Mouse (Mus musculus): ENCODE data around the gene Phka1. TPM values are rescaled to one million over a fixed set of nuclear protein-coding genes. Genes with fewer than 3 reads are reported as not detected.

Phka1 gene
- polyA plus RNA-seq, 2 experiments, result 9.7 to 14.2 TPM

GRCm38 (mm10) chrX:102571186-102571585 lies 72.9 kb downstream of the Phka1 start:
- H3K9me3 ChIP-seq (ENCODE audit: control insufficient read depth, low read length), result no peaks in the 10 kb centered on the region
- 38% methylated on average over 1 of the region's 1 CpGs for WGBS
- no peaks in the 10 kb centered on the region for H3K4me1 ChIP-seq (ENCODE audit: control insufficient read depth, insufficient read depth, low read length)
- H3K4me2 ChIP-seq (replicated peaks; ENCODE audit: low read depth, low read length, severe bottlenecking), result no peak overlapping the region
- DNase-seq (ENCODE audit: low spot score) (no peak), ATAC-seq (ENCODE audit: low FRiP score, low read depth) (no peak)
- no peaks in the 10 kb centered on the region for H3K36me3 ChIP-seq (ENCODE audit: control insufficient read depth, insufficient read depth, low read length)
- no peak for TF ChIP-seq POLR2A (IDR thresholded peaks at IDR 0.05; ENCODE audit: borderline replicate concordance, extremely low read depth, insufficient read depth, insufficient read length)
- H3K27ac ChIP-seq (replicated peaks; ENCODE audit: low read depth, low read length), result no peak overlapping the region
- no peak overlapping the region for H3K9ac ChIP-seq (ENCODE audit: low read depth, low read length, severe bottlenecking)
- no peaks in the 10 kb centered on the region for H3K27me3 ChIP-seq (ENCODE audit: control insufficient read depth, insufficient read depth, low read length)
- H3K4me3 ChIP-seq (replicated peaks; ENCODE audit: low read length), result no peak overlapping the region

- no peaks in the 10 kb centered on the region for H3K9me3 ChIP-seq (ENCODE audit: control insufficient read depth, low read length)
- no peak overlapping the region for H3K9ac ChIP-seq (ENCODE audit: low read depth, low read length, severe bottlenecking)
- no peaks in the 10 kb centered on the region for H3K4me1 ChIP-seq (ENCODE audit: control insufficient read depth, insufficient read depth, low read length)
- no peak overlapping the region for H3K27ac ChIP-seq (replicated peaks; ENCODE audit: low read depth, low read length)
- no peak overlapping the region for H3K4me3 ChIP-seq (replicated peaks; ENCODE audit: low read length)
- ATAC-seq (ENCODE audit: low FRiP score, low read depth), result no peak
- H3K27me3 ChIP-seq (ENCODE audit: control insufficient read depth, insufficient read depth, low read length), result no peaks in the 10 kb centered on the region
- WGBS, result 88% methylated on average over 7 of the region's 7 CpGs
- TF ChIP-seq POLR2A (IDR thresholded peaks at IDR 0.05; ENCODE audit: borderline replicate concordance, extremely low read depth, insufficient read depth, insufficient read length), result no peak
- no peak for DNase-seq (ENCODE audit: low spot score)
- peaks cover 11% of the 10 kb centered on the region for H3K36me3 ChIP-seq (ENCODE audit: control insufficient read depth, insufficient read depth, low read length)
- H3K4me2 ChIP-seq (replicated peaks; ENCODE audit: low read depth, low read length, severe bottlenecking), result no peak overlapping the region
These were observed 87.1 kb downstream of the Phka1 start for GRCm38 (mm10) chrX:102556906-102557305.

GRCm38 (mm10) chrX:102509205-102509604 lies 134.8 kb downstream of the Phka1 start:
- no peak for ATAC-seq (ENCODE audit: low FRiP score, low read depth)
- no peaks in the 10 kb centered on the region for H3K9me3 ChIP-seq (ENCODE audit: control insufficient read depth, low read length)
- H3K36me3 ChIP-seq (ENCODE audit: control insufficient read depth, insufficient read depth, low read length), result no peaks in the 10 kb centered on the region
- H3K9ac ChIP-seq (ENCODE audit: low read depth, low read length, severe bottlenecking), result no peak overlapping the region
- no peaks in the 10 kb centered on the region for H3K4me1 ChIP-seq (ENCODE audit: control insufficient read depth, insufficient read depth, low read length)
- WGBS, result 51% methylated on average over 4 of the region's 4 CpGs
- no peak overlapping the region for H3K4me2 ChIP-seq (replicated peaks; ENCODE audit: low read depth, low read length, severe bottlenecking)
- no peak for DNase-seq (ENCODE audit: low spot score)
- no peak for TF ChIP-seq POLR2A (IDR thresholded peaks at IDR 0.05; ENCODE audit: borderline replicate concordance, extremely low read depth, insufficient read depth, insufficient read length)
- H3K27ac ChIP-seq (replicated peaks; ENCODE audit: low read depth, low read length), result no peak overlapping the region
- H3K27me3 ChIP-seq (ENCODE audit: control insufficient read depth, insufficient read depth, low read length), result no peaks in the 10 kb centered on the region
- no peak overlapping the region for H3K4me3 ChIP-seq (replicated peaks; ENCODE audit: low read length)

- DNase-seq (ENCODE audit: low spot score) (peak; percentile 49), ATAC-seq (ENCODE audit: low FRiP score, low read depth) (peak; percentile 90)
- no peak for TF ChIP-seq POLR2A (IDR thresholded peaks at IDR 0.05; ENCODE audit: borderline replicate concordance, extremely low read depth, insufficient read depth, insufficient read length)
- Histone ChIP-seq H3K27me3 (ENCODE audit: control insufficient read depth, insufficient read depth, low read length) (no peaks in the 10 kb centered on the region), H3K27ac (replicated peaks; ENCODE audit: low read depth, low read length) (0 out of 2 replicates have a peak within 1 kb of the TSS, but pooled peaks have one; percentile 19), H3K4me3 (replicated peaks; ENCODE audit: low read length) (peak within 1 kb of the TSS; percentile 50), H3K4me1 (ENCODE audit: control insufficient read depth, insufficient read depth, low read length) (no peaks in the 10 kb centered on the region), H3K4me2 (replicated peaks; ENCODE audit: low read depth, low read length, severe bottlenecking) (peak within 1 kb of the TSS; percentile 56), H3K9ac (ENCODE audit: low read depth, low read length, severe bottlenecking) (peak within 1 kb of the TSS; percentile 47), H3K9me3 (ENCODE audit: control insufficient read depth, low read length) (no peaks in the 10 kb centered on the region), H3K36me3 (ENCODE audit: control insufficient read depth, insufficient read depth, low read length) (no peaks in the 10 kb centered on the region)
- WGBS, result 21% methylated on average over 27 of the region's 27 CpGs
These were observed 139.2 kb downstream of the Phka1 start, which contains the start of gene Hdac8 for GRCm38 (mm10) chrX:102504644-102505481. Gene Hdac8 (minus strand): TSS chrX:102505359.

GRCm38 (mm10) chrX:102504179-102504578 lies 139.9 kb downstream of the Phka1 start:
- 0 out of 2 replicates have a peak overlapping the region, but pooled peaks have one; percentile 47 for H3K9ac ChIP-seq (ENCODE audit: low read depth, low read length, severe bottlenecking)

More at GRCm38 (mm10) chrX:102504179-102504578, 139.9 kb downstream of the Phka1 start:
- 31% methylated on average over 10 of the region's 10 CpGs for WGBS
- Histone ChIP-seq H3K4me1 (ENCODE audit: control insufficient read depth, insufficient read depth, low read length) (no peaks in the 10 kb centered on the region), H3K36me3 (ENCODE audit: control insufficient read depth, insufficient read depth, low read length) (no peaks in the 10 kb centered on the region), H3K27ac (replicated peaks; ENCODE audit: low read depth, low read length) (no peak overlapping the region), H3K27me3 (ENCODE audit: control insufficient read depth, insufficient read depth, low read length) (no peaks in the 10 kb centered on the region), H3K4me2 (replicated peaks; ENCODE audit: low read depth, low read length, severe bottlenecking) (peak overlapping the region; percentile 56), H3K4me3 (replicated peaks; ENCODE audit: low read length) (peak overlapping the region; percentile 50), H3K9me3 (ENCODE audit: control insufficient read depth, low read length) (no peaks in the 10 kb centered on the region)
- TF ChIP-seq POLR2A (IDR thresholded peaks at IDR 0.05; ENCODE audit: borderline replicate concordance, extremely low read depth, insufficient read depth, insufficient read length), result no peak
- DNase-seq (ENCODE audit: low spot score) (no peak), ATAC-seq (ENCODE audit: low FRiP score, low read depth) (no peak)
